Mouse (Mus musculus): ENCODE measurements at regions not wholly inside any gene's neighbourhood (a gene's known extent, or its start where the extent isn't known, plus 50 kb on each side); places are given as distances from the start of the nearest gene placed in this dataset.

DNA sequence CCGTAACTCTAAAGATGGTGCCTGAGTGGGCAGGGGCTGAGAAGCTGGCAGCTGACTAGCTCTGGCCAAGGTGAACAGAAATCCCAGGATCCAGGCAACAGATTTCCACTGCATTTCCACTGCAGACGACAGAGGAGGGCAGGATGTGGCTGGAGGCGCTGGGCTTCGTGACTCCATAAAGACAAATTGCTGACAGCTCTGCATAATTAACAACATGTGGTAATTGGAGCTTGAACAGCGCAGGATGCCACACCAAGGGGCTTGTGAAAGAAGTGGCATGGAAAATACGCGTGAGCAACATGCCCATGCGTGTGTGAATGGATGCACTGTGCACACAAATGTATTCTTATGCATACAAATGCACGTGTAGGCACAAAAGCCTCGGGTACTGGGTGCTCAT is 341.5 kb downstream of the Mroh4 start:
- Histone ChIP-seq H3K9me3 (ENCODE audit: control insufficient read depth, low read length) (no peaks in the 10 kb centered on the region), H3K4me1 (replicated peaks; ENCODE audit: control insufficient read depth, insufficient read depth, low read length) (no peaks in the 10 kb centered on the region), H3K36me3 (ENCODE audit: control insufficient read depth, insufficient read depth, low read length) (no peaks in the 10 kb centered on the region), H3K27me3 (replicated peaks; ENCODE audit: control insufficient read depth, insufficient read depth, low read length) (no peaks in the 10 kb centered on the region), H3K4me3 (ENCODE audit: low read depth, low read length) (no peak overlapping the region), H3K9ac (ENCODE audit: low read length) (no peak overlapping the region), H3K4me2 (ENCODE audit: low read length) (no peak overlapping the region), H3K27ac (ENCODE audit: low read depth) (no peak overlapping the region)
- 68% methylated on average over 10 of the region's 10 CpGs for WGBS
- DNase-seq (ENCODE audit: low spot score) (no peak), ATAC-seq (replicated peaks; ENCODE audit: low FRiP score, low TSS enrichment, low read depth) (no peak)

DNA sequence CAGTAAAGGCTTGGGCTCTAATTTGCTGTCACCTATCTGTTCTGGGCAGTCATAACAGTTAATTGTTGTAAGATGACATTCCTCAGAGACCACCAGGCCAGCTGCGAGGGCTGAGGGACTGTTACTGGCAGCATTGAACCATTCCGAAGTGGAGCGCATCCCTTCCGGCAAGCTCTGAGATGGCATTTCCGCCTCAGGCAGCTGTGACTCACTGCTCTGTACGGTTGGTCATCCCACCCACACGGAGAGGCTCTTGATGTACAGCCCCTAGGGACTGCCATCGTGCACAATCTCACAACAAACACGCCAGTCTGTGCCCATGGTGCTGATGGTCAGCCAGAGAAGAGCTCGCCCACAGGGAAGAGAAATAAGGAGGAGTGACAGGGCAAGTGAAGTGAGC is 342.0 kb downstream of the Mroh4 start:
- ATAC-seq (replicated peaks; ENCODE audit: low FRiP score, low TSS enrichment, low read depth) (no peak), DNase-seq (ENCODE audit: low spot score) (no peak)
- Histone ChIP-seq H3K4me1 (replicated peaks; ENCODE audit: control insufficient read depth, insufficient read depth, low read length) (no peaks in the 10 kb centered on the region), H3K9me3 (ENCODE audit: control insufficient read depth, low read length) (no peaks in the 10 kb centered on the region), H3K27me3 (replicated peaks; ENCODE audit: control insufficient read depth, insufficient read depth, low read length) (no peaks in the 10 kb centered on the region), H3K4me3 (ENCODE audit: low read depth, low read length) (no peak overlapping the region), H3K36me3 (ENCODE audit: control insufficient read depth, insufficient read depth, low read length) (no peaks in the 10 kb centered on the region), H3K9ac (ENCODE audit: low read length) (no peak overlapping the region), H3K4me2 (ENCODE audit: low read length) (no peak overlapping the region), H3K27ac (ENCODE audit: low read depth) (no peak overlapping the region)
- 76% methylated on average over 10 of the region's 10 CpGs for WGBS

GRCm38 (mm10) chr15:74287492-74287891 is 348.7 kb downstream of the Mroh4 start:
- Histone ChIP-seq H3K4me1 (replicated peaks; ENCODE audit: control insufficient read depth, insufficient read depth, low read length) (no peaks in the 10 kb centered on the region), H3K27ac (ENCODE audit: low read depth) (no peak overlapping the region), H3K4me3 (ENCODE audit: low read depth, low read length) (no peak overlapping the region), H3K9me3 (ENCODE audit: control insufficient read depth, low read length) (no peaks in the 10 kb centered on the region), H3K27me3 (replicated peaks; ENCODE audit: control insufficient read depth, insufficient read depth, low read length) (no peaks in the 10 kb centered on the region), H3K4me2 (ENCODE audit: low read length) (no peak overlapping the region), H3K36me3 (ENCODE audit: control insufficient read depth, insufficient read depth, low read length) (no peaks in the 10 kb centered on the region), H3K9ac (ENCODE audit: low read length) (no peak overlapping the region)
- ATAC-seq (replicated peaks; ENCODE audit: low FRiP score, low TSS enrichment, low read depth) (no peak), DNase-seq (ENCODE audit: low spot score) (no peak)
- 79% methylated on average over 2 of the region's 2 CpGs for WGBS

DNA sequence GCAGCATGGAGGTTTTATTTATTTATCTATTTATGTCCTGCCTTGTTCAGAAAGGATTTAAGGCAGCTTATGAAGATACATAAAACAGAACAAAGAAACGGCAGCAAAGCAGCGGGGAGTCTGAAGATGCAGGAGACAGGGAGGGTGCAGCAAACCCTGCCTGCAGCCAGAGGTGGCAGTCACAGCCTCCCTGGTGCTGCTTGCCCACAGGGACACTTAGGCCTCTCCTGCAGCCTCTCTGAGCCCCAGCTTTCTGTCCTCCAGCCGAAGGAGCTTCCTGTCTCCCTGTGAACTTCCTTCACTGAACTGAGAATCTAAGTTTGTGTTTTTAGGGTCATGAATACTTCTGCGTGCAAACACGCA is 353.0 kb downstream of the Mroh4 start:
- no peak for DNase-seq (ENCODE audit: low spot score)
- Histone ChIP-seq H3K4me1 (replicated peaks; ENCODE audit: control insufficient read depth, insufficient read depth, low read length) (no peaks in the 10 kb centered on the region), H3K9ac (ENCODE audit: low read length) (no peak overlapping the region), H3K4me3 (ENCODE audit: low read depth, low read length) (no peak overlapping the region), H3K27me3 (replicated peaks; ENCODE audit: control insufficient read depth, insufficient read depth, low read length) (no peaks in the 10 kb centered on the region), H3K27ac (ENCODE audit: low read depth) (no peak overlapping the region), H3K4me2 (ENCODE audit: low read length) (no peak overlapping the region), H3K36me3 (ENCODE audit: control insufficient read depth, insufficient read depth, low read length) (no peaks in the 10 kb centered on the region), H3K9me3 (ENCODE audit: control insufficient read depth, low read length) (no peaks in the 10 kb centered on the region)
- 45% methylated on average over 5 of the region's 5 CpGs for WGBS
- ATAC-seq (replicated peaks; ENCODE audit: low FRiP score, low TSS enrichment, low read depth): no peak

DNA sequence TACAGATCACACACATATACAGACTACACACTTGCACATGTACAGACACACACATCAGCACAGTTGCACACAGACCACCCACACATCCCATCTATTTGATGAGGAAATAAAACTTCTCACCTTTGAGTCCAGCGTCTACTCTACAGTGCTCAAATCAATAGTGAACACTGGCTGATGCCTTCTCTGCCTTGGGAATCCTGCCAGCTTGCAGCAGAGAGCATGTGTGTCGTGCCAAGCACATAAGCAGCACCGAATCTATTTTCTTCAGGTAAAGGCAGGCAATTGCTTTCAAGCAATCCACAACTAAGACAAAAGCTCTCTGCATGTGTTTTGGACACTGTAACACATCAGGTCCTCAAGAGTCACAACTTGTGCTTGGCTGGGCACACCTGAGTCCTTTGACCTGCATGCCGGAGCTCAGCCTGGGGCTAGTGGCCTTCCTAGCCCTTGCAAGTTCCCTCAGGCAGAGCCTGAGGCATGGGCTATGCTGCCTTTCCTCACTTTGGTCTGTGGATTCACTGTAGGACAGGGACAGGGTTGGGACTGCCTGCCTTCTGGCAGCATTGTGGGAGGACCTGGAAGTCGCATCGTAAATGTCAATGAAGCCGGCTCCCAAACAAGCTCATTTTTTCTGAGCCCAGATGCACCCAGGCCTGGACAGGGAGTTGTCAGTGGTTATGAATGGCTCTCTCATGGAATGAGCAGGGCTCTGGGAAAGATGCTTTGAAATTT is 353.5 kb downstream of the Mroh4 start:
- H3K27ac ChIP-seq (ENCODE audit: low read depth): no peak overlapping the region
- no peak overlapping the region for H3K4me2 ChIP-seq (ENCODE audit: low read length)
- DNase-seq (ENCODE audit: low spot score) (no peak), ATAC-seq (replicated peaks; ENCODE audit: low FRiP score, low TSS enrichment, low read depth) (no peak)
- H3K36me3 ChIP-seq (ENCODE audit: control insufficient read depth, insufficient read depth, low read length): no peaks in the 10 kb centered on the region
- no peaks in the 10 kb centered on the region for H3K9me3 ChIP-seq (ENCODE audit: control insufficient read depth, low read length)
- WGBS: 49% methylated on average over 7 of the region's 7 CpGs
- no peak overlapping the region for H3K4me3 ChIP-seq (ENCODE audit: low read depth, low read length)
- no peaks in the 10 kb centered on the region for H3K4me1 ChIP-seq (replicated peaks; ENCODE audit: control insufficient read depth, insufficient read depth, low read length)
- H3K9ac ChIP-seq (ENCODE audit: low read length): no peak overlapping the region
- no peaks in the 10 kb centered on the region for H3K27me3 ChIP-seq (replicated peaks; ENCODE audit: control insufficient read depth, insufficient read depth, low read length)

- H3K27me3 ChIP-seq (replicated peaks; ENCODE audit: control insufficient read depth, insufficient read depth, low read length): no peaks in the 10 kb centered on the region
- ATAC-seq (replicated peaks; ENCODE audit: low FRiP score, low TSS enrichment, low read depth) (no peak), DNase-seq (ENCODE audit: low spot score) (no peak)
- no peaks in the 10 kb centered on the region for H3K36me3 ChIP-seq (ENCODE audit: control insufficient read depth, insufficient read depth, low read length)
- no peak overlapping the region for H3K4me3 ChIP-seq (ENCODE audit: low read depth, low read length)
- H3K27ac ChIP-seq (ENCODE audit: low read depth): no peak overlapping the region
- no peaks in the 10 kb centered on the region for H3K9me3 ChIP-seq (ENCODE audit: control insufficient read depth, low read length)
- WGBS: 92% methylated on average over 5 of the region's 5 CpGs
- H3K9ac ChIP-seq (ENCODE audit: low read length): no peak overlapping the region
- no peaks in the 10 kb centered on the region for H3K4me1 ChIP-seq (replicated peaks; ENCODE audit: control insufficient read depth, insufficient read depth, low read length)
- H3K4me2 ChIP-seq (ENCODE audit: low read length): no peak overlapping the region
Observed at GRCm38 (mm10) chr15:74274435-74274834, 361.7 kb downstream of the Mroh4 start.

- Histone ChIP-seq H3K4me3 (ENCODE audit: low read depth, low read length) (no peak overlapping the region), H3K9ac (ENCODE audit: low read length) (no peak overlapping the region), H3K4me2 (ENCODE audit: low read length) (no peak overlapping the region), H3K27me3 (replicated peaks; ENCODE audit: control insufficient read depth, insufficient read depth, low read length) (no peaks in the 10 kb centered on the region), H3K4me1 (replicated peaks; ENCODE audit: control insufficient read depth, insufficient read depth, low read length) (no peaks in the 10 kb centered on the region), H3K36me3 (ENCODE audit: control insufficient read depth, insufficient read depth, low read length) (no peaks in the 10 kb centered on the region), H3K9me3 (ENCODE audit: control insufficient read depth, low read length) (no peaks in the 10 kb centered on the region), H3K27ac (ENCODE audit: low read depth) (no peak overlapping the region)
- ATAC-seq (replicated peaks; ENCODE audit: low FRiP score, low TSS enrichment, low read depth) (no peak), DNase-seq (ENCODE audit: low spot score) (peak; percentile 53)
- WGBS: 51% methylated on average over 9 of the region's 9 CpGs
Observed at GRCm38 (mm10) chr15:74262587-74263210, 373.5 kb downstream of the Mroh4 start.

GRCm38 (mm10) chr15:74258610-74259009 is 377.5 kb downstream of the Mroh4 start:
- WGBS: 88% methylated on average over 13 of the region's 13 CpGs
- no peaks in the 10 kb centered on the region for H3K27me3 ChIP-seq (replicated peaks; ENCODE audit: control insufficient read depth, insufficient read depth, low read length)
- no peaks in the 10 kb centered on the region for H3K9me3 ChIP-seq (ENCODE audit: control insufficient read depth, low read length)
- no peak overlapping the region for H3K4me2 ChIP-seq (ENCODE audit: low read length)
- H3K36me3 ChIP-seq (ENCODE audit: control insufficient read depth, insufficient read depth, low read length): no peaks in the 10 kb centered on the region
- H3K9ac ChIP-seq (ENCODE audit: low read length): no peak overlapping the region
- H3K27ac ChIP-seq (ENCODE audit: low read depth): no peak overlapping the region
- ATAC-seq (replicated peaks; ENCODE audit: low FRiP score, low TSS enrichment, low read depth) (no peak), DNase-seq (ENCODE audit: low spot score) (no peak)
- H3K4me1 ChIP-seq (replicated peaks; ENCODE audit: control insufficient read depth, insufficient read depth, low read length): no peaks in the 10 kb centered on the region
- H3K4me3 ChIP-seq (ENCODE audit: low read depth, low read length): no peak overlapping the region

All from intestine, embryonic 14.5 days (tissue).